Mouse (Mus musculus) liver, embryonic 16.5 days (tissue): ENCODE measurements around the gene Exosc10. TPM values are rescaled to one million over a fixed set of nuclear protein-coding genes. Genes with fewer than 3 reads are reported as not detected.

ENCODE experiments used
- ATAC-seq: fragments of 200-750 bp; cut with Nextera tagmentation; 2 replicates; pipeline ENCODE4 v1.8.0; 2017; ENCODE audit warnings: low read depth, mild to moderate bottlenecking, moderate number of reproducible peaks, moderate library complexity
- H3K27ac ChIP-seq: fragments of 300-500 bp; sonication (generic); 2 replicates; pipeline ENCODE4 v1.5.1; 2014; ENCODE audit warnings: mild to moderate bottlenecking, low read length
- H3K27me3 ChIP-seq: fragments of 300-500 bp; sonication (generic); 2 replicates; pipeline ENCODE4 v1.6.1; 2014; ENCODE audit warnings: low read depth, low read length, mixed read lengths; ENCODE audit not compliant: control insufficient read depth, insufficient read depth
- H3K36me3 ChIP-seq: fragments of 300-500 bp; sonication (generic); 2 replicates; pipeline ENCODE4 v1.6.1; 2014; ENCODE audit warnings: mild to moderate bottlenecking; ENCODE audit not compliant: control insufficient read depth, insufficient read depth
- H3K4me1 ChIP-seq: fragments of 300-500 bp; sonication (generic); 2 replicates; pipeline ENCODE4 v1.6.1; 2014; ENCODE audit warnings: low read depth, low read length, mixed read lengths; ENCODE audit not compliant: control insufficient read depth
- H3K4me2 ChIP-seq: fragments of 300-500 bp; sonication (generic); 2 replicates; pipeline ENCODE4 v1.6.1; 2014; ENCODE audit warnings: low read depth, low read length, mixed read lengths
- H3K4me3 ChIP-seq: fragments of 300-500 bp; sonication (generic); 2 replicates; pipeline ENCODE4 v1.5.1; 2014; ENCODE audit warnings: low read depth, mild to moderate bottlenecking, low read length
- H3K9ac ChIP-seq: fragments of 300-500 bp; sonication (generic); 2 replicates; pipeline ENCODE4 v1.6.1; 2014; ENCODE audit warnings: low read depth, low read length
- H3K9me3 ChIP-seq: fragments of 300-500 bp; sonication (generic); replicated peaks from 2 replicates; pipeline ENCODE4 v1.6.1; 2016; ENCODE audit warnings: low read length; ENCODE audit not compliant: control insufficient read depth
- WGBS: fragments of 180-500 bp; shearing (Covaris S2); extraction: QIAGEN DNeasy Blood & Tissue Kit; methylation state at CpG from one replicate; pipeline ENCODE4 v1.1.7; 2014; ENCODE audit not compliant: insufficient replicate concordance; 5-methylcytosine and 5-hydroxymethylcytosine counted together
- polyA plus RNA-seq: library from polyadenylated mRNA; unstranded; fragments of >200 nt; fragmentation: Nextera tagmentation; extraction: Ambion mirVana; gene quantifications from 2 replicates; pipeline ENCODE4 v1.2.1, GENCODE M21; 2015

Gene Exosc10
- polyA plus RNA-seq, 1 experiment from 2014 or later = 31.4 TPM

DNA sequence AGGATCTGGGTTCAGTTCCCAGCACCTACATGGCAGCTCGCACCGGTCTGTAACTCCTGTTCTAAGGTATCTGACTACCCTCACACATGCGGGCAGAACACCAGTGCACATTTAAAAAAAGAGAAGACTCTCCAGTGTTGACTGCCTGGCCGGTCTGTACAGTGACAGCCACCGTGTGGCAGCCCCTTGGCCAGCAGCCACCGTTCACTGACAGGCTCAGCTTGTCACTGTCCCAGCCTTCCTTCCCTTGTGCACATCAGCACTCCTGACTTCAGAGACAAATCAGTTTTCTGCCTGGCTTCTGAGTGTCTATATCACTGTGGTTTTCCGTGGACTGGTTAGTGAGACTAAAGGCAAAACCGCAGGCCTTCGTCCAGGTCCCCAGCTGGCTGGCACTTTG is 30.6 kb downstream of the Exosc10 start:
- Histone ChIP-seq H3K4me1 (peaks cover 19% of the 10 kb centered on the region), H3K9me3 (no peaks in the 10 kb centered on the region), H3K27me3 (no peaks in the 10 kb centered on the region), H3K4me2 (no peak overlapping the region), H3K27ac (no peak overlapping the region), H3K36me3 (peaks cover 6% of the 10 kb centered on the region; the same call in 1 of the 2 replicates), H3K9ac (no peak overlapping the region), H3K4me3 (no peak overlapping the region)
- no peak for ATAC-seq
- 53% methylated on average over 9 of the region's 9 CpGs for WGBS

GRCm38 (mm10) chr4:148589565-148589964 is 31.3 kb downstream of the Exosc10 start:
- H3K27me3 ChIP-seq = no peaks in the 10 kb centered on the region
- H3K9ac ChIP-seq = no peak overlapping the region
- no peak for ATAC-seq
- H3K36me3 ChIP-seq = peaks cover 10% of the 10 kb centered on the region
- no peaks in the 10 kb centered on the region for H3K9me3 ChIP-seq
- H3K4me2 ChIP-seq = no peak overlapping the region
- WGBS = 68% methylated on average over 7 of the region's 8 CpGs
- peaks cover 19% of the 10 kb centered on the region for H3K4me1 ChIP-seq
- H3K27ac ChIP-seq = no peak overlapping the region
- no peak overlapping the region for H3K4me3 ChIP-seq

GRCm38 (mm10) chr4:148590421-148591170 is 32.4 kb downstream of the Exosc10 start:
- H3K4me1 ChIP-seq = peaks cover 19% of the 10 kb centered on the region
- 4% methylated on average over 18 of the region's 18 CpGs for WGBS

DNA sequence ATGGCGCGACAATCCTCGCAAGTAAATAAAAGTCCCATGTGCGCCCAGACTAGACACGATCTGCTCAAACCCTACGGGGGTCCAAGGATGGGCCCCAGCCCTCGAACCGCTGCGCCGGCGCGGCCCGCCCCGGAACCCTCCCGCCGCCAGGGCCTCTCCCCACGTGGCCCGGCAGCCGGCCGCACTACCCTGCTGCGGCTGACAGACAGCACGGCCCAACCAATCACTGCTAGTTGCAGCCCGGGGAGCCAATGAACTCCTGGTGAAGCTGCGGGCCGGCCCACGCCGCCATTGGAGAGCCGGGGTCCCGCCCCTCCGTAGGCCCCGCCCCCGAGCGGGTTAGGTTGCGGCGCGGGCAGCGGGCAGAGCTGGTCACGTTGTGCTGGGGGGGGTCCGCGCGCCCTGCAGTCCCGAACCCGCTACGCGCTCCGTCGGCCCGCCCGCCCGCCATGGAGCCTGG is 33.0 kb downstream of the Exosc10 start, which contains the start of gene Srm:
Gene Srm, plus strand, starts transcription at position 333 of the 460 bp plus-strand sequence.
- ATAC-seq = peak; percentile 99
- 0 out of 2 replicates have a peak within 1 kb of the TSS, but pooled peaks have one; percentile 12 for H3K27ac ChIP-seq
- WGBS = under 1% methylated on average over 49 of the region's 50 CpGs
- H3K27me3 ChIP-seq = no peaks in the 10 kb centered on the region
- H3K4me1 ChIP-seq = peaks cover 19% of the 10 kb centered on the region
- peak within 1 kb of the TSS; percentile 93 for H3K4me2 ChIP-seq
- no peaks in the 10 kb centered on the region for H3K9me3 ChIP-seq
- H3K9ac ChIP-seq = peak within 1 kb of the TSS; percentile 75
- H3K4me3 ChIP-seq = peak within 1 kb of the TSS; percentile 83
- peaks cover 21% of the 10 kb centered on the region for H3K36me3 ChIP-seq

More at GRCm38 (mm10) chr4:148590421-148591170, 32.4 kb downstream of the Exosc10 start:
- no peak for ATAC-seq
- Histone ChIP-seq H3K27me3 (no peaks in the 10 kb centered on the region), H3K36me3 (peaks cover 19% of the 10 kb centered on the region), H3K4me2 (peak overlapping the region; percentile 93), H3K27ac (no peak overlapping the region), H3K9ac (peak overlapping the region; percentile 2; the same call in 1 of the 2 replicates), H3K9me3 (no peaks in the 10 kb centered on the region), H3K4me3 (peak overlapping the region; percentile 83)

- peak; percentile 25 for ATAC-seq
- WGBS = under 1% methylated on average over 53 of the region's 53 CpGs
- peak overlapping the region; percentile 93 for H3K4me2 ChIP-seq
- no peaks in the 10 kb centered on the region for H3K9me3 ChIP-seq
- no peaks in the 10 kb centered on the region for H3K27me3 ChIP-seq
- peaks cover 27% of the 10 kb centered on the region for H3K36me3 ChIP-seq
- H3K9ac ChIP-seq = peak overlapping the region; percentile 75
- H3K4me3 ChIP-seq = peak overlapping the region; percentile 83
- 0 out of 2 replicates have a peak overlapping the region, but pooled peaks have one; percentile 12 for H3K27ac ChIP-seq
- H3K4me1 ChIP-seq = peaks cover 19% of the 10 kb centered on the region
These were observed 33.6 kb downstream of the Exosc10 start for GRCm38 (mm10) chr4:148591637-148592380.

GRCm38 (mm10) chr4:148593996-148594395 is 35.8 kb downstream of the Exosc10 start:
- no peak overlapping the region for H3K4me3 ChIP-seq
- peaks cover 29% of the 10 kb centered on the region for H3K36me3 ChIP-seq
- H3K9me3 ChIP-seq = no peaks in the 10 kb centered on the region
- no peak for ATAC-seq
- H3K27ac ChIP-seq = no peak overlapping the region
- WGBS = 89% methylated on average over 11 of the region's 11 CpGs
- H3K27me3 ChIP-seq = no peaks in the 10 kb centered on the region
- no peak overlapping the region for H3K9ac ChIP-seq
- H3K4me1 ChIP-seq = peaks cover 19% of the 10 kb centered on the region
- no peak overlapping the region for H3K4me2 ChIP-seq

DNA sequence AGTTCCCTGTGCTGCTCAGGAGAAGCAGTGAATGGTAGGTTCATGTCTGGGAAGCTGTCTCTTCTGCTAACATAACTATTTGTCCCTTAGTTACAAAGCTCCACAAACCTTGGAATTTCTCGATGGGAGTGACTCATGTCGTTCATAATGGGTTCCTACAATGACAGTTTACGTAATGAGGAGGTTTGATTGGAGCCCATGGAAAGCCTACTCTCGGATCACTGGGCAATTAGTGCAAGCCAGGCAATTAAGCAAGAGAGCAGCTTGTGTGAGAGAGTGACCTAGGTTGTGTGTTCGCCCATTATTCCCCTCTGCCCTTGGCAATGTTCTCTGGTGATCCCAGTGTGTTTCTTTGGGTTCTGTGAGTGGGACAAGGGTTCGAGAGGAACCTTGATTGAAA is 37.7 kb downstream of the Exosc10 start:
- WGBS = 76% methylated on average over 6 of the region's 6 CpGs
- Histone ChIP-seq H3K4me1 (peaks cover 16% of the 10 kb centered on the region), H3K9me3 (no peaks in the 10 kb centered on the region), H3K4me2 (no peak overlapping the region), H3K27ac (no peak overlapping the region), H3K4me3 (no peak overlapping the region), H3K9ac (no peak overlapping the region), H3K36me3 (peaks cover 29% of the 10 kb centered on the region), H3K27me3 (no peaks in the 10 kb centered on the region)
- ATAC-seq = no peak

DNA sequence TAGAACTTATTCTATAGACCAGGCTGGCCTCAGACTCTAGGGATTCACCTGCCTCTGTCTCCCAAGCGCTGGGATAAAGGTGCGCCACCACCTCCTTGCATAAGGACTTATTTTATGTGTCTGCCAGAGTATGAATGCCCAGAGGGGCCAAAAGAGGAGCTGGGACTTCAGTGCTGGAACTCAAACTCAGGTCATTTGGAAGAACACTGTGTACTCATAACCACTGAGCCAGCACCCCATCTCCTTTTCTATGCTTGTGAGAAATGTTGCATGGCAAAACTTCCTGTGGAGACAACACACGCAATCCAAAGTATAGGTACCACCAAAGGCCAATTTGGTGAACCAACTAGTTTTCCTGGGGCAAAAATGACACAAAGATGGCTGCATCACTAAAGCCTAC is 38.5 kb downstream of the Exosc10 start:
- H3K9me3 ChIP-seq = no peaks in the 10 kb centered on the region
- no peak overlapping the region for H3K9ac ChIP-seq
- no peak overlapping the region for H3K4me2 ChIP-seq
- peaks cover 29% of the 10 kb centered on the region for H3K36me3 ChIP-seq
- ATAC-seq = no peak
- no peak overlapping the region for H3K27ac ChIP-seq
- 86% methylated on average over 3 of the region's 3 CpGs for WGBS
- no peaks in the 10 kb centered on the region for H3K27me3 ChIP-seq
- no peak overlapping the region for H3K4me3 ChIP-seq
- H3K4me1 ChIP-seq = peaks cover 17% of the 10 kb centered on the region
